Mouse (Mus musculus) limb, embryonic 12.5 days (tissue): Measurements from ENCODE around the gene Hps3. TPM values are rescaled to one million over a fixed set of nuclear protein-coding genes. Genes with fewer than 3 reads are reported as not detected.

Experiments used
- ATAC-seq: fragments of 200-750 bp; cut with Nextera tagmentation; 2 replicates; pipeline ENCODE4 v1.8.0; 2017; ENCODE audit warnings: low read depth, moderate TSS enrichment; ENCODE audit not compliant: insufficient number of reproducible peaks, insufficient read depth, low FRiP score, low TSS enrichment
- H3K27ac ChIP-seq: fragments of 300-500 bp; sonication (generic); 2 replicates; pipeline ENCODE4 v1.5.1; 2016; ENCODE audit warnings: mild to moderate bottlenecking, moderate library complexity
- H3K27me3 ChIP-seq: fragments of 300-500 bp; sonication (generic); 2 replicates; pipeline ENCODE4 v1.6.1; 2016; ENCODE audit warnings: mild to moderate bottlenecking, moderate library complexity
- H3K36me3 ChIP-seq: fragments of 300-500 bp; sonication (generic); 2 replicates; pipeline ENCODE4 v1.6.1; 2016; ENCODE audit warnings: mild to moderate bottlenecking, moderate library complexity
- H3K4me1 ChIP-seq: fragments of 300-500 bp; sonication (generic); replicated peaks from 2 replicates; pipeline ENCODE4 v1.6.1; 2016
- H3K4me2 ChIP-seq: fragments of 300-500 bp; sonication (generic); 2 replicates; pipeline ENCODE4 v1.6.1; 2016; ENCODE audit warnings: mild to moderate bottlenecking, moderate library complexity
- H3K4me3 ChIP-seq: fragments of 300-500 bp; sonication (generic); replicated peaks from 2 replicates; pipeline ENCODE4 v1.5.1; 2016; ENCODE audit warnings: mild to moderate bottlenecking
- H3K9ac ChIP-seq: fragments of 300-500 bp; sonication (generic); replicated peaks from 2 replicates; pipeline ENCODE4 v1.6.1; 2016; ENCODE audit warnings: mild to moderate bottlenecking, moderate library complexity
- H3K9me3 ChIP-seq: fragments of 300-500 bp; sonication (generic); 2 replicates; pipeline ENCODE4 v1.6.1; 2016; ENCODE audit warnings: mild to moderate bottlenecking, moderate library complexity
- WGBS: fragments of 180-500 bp; shearing (Covaris S2); methylation state at CpG from one replicate; pipeline ENCODE4 v1.1.7; 2016; 5-methylcytosine and 5-hydroxymethylcytosine counted together
- polyA plus RNA-seq: library from polyadenylated mRNA; unstranded; fragments of >200 nt; fragmentation: Nextera tagmentation; extraction: Ambion mirVana; gene quantifications from 2 replicates; pipeline ENCODE4 v1.2.1, GENCODE M21; 2016

The Hps3 gene
- polyA plus RNA-seq, 1 experiment from 2014 or later, result 9.6 TPM

GRCm38 (mm10) chr3:20004422-20004821 lies 30.7 kb downstream of the Hps3 start:
- 84% methylated on average over 8 of the region's 8 CpGs for WGBS
- ATAC-seq, result no peak

GRCm38 (mm10) chr3:20002786-20003185 lies 32.3 kb downstream of the Hps3 start:
- Histone ChIP-seq H3K4me2 (no peak overlapping the region), H3K27me3 (no peaks in the 10 kb centered on the region), H3K27ac (no peak overlapping the region), H3K9ac (no peak overlapping the region), H3K4me3 (no peak overlapping the region), H3K36me3 (peaks cover 13% of the 10 kb centered on the region; the same call in 1 of the 2 replicates), H3K9me3 (no peaks in the 10 kb centered on the region), H3K4me1 (no peaks in the 10 kb centered on the region)
- WGBS, result 83% methylated on average over 5 of the region's 5 CpGs
- no peak for ATAC-seq

More at GRCm38 (mm10) chr3:20004422-20004821, 30.7 kb downstream of the Hps3 start:
- Histone ChIP-seq H3K27me3 (no peaks in the 10 kb centered on the region), H3K4me1 (no peaks in the 10 kb centered on the region), H3K9ac (no peak overlapping the region), H3K9me3 (no peaks in the 10 kb centered on the region), H3K27ac (no peak overlapping the region), H3K4me3 (no peak overlapping the region), H3K4me2 (no peak overlapping the region), H3K36me3 (peaks cover 13% of the 10 kb centered on the region; the same call in 1 of the 2 replicates)

- no peak for ATAC-seq
- Histone ChIP-seq H3K4me3 (no peak overlapping the region), H3K27me3 (no peaks in the 10 kb centered on the region), H3K4me1 (no peaks in the 10 kb centered on the region), H3K27ac (no peak overlapping the region), H3K9me3 (no peaks in the 10 kb centered on the region), H3K4me2 (no peak overlapping the region), H3K9ac (no peak overlapping the region), H3K36me3 (peaks cover 17% of the 10 kb centered on the region; the same call in 1 of the 2 replicates)
- 91% methylated on average over 4 of the region's 4 CpGs for WGBS
Observed at GRCm38 (mm10) chr3:20000806-20001205, 34.3 kb downstream of the Hps3 start.

GRCm38 (mm10) chr3:19999551-19999950 lies 35.6 kb downstream of the Hps3 start:
- Histone ChIP-seq H3K9ac (no peak overlapping the region), H3K36me3 (peaks cover 17% of the 10 kb centered on the region; the same call in 1 of the 2 replicates), H3K27ac (no peak overlapping the region), H3K4me1 (no peaks in the 10 kb centered on the region), H3K4me3 (no peak overlapping the region), H3K27me3 (no peaks in the 10 kb centered on the region), H3K9me3 (no peaks in the 10 kb centered on the region), H3K4me2 (no peak overlapping the region)
- 85% methylated on average over 2 of the region's 2 CpGs for WGBS
- no peak for ATAC-seq

- no peak overlapping the region for H3K4me2 ChIP-seq
- H3K9ac ChIP-seq, result no peak overlapping the region
- H3K36me3 ChIP-seq, result peaks cover 4% of the 10 kb centered on the region; the same call in 1 of the 2 replicates
- no peak overlapping the region for H3K27ac ChIP-seq
- no peaks in the 10 kb centered on the region for H3K4me1 ChIP-seq
- no peaks in the 10 kb centered on the region for H3K27me3 ChIP-seq
- H3K9me3 ChIP-seq, result no peaks in the 10 kb centered on the region
- 81% methylated on average over 4 of the region's 4 CpGs for whole genome bisulfite sequencing
- no peak overlapping the region for H3K4me3 ChIP-seq
- no peak for ATAC-seq
Observed at GRCm38 (mm10) chr3:19992388-19992787, 42.7 kb downstream of the Hps3 start.

- H3K9me3 ChIP-seq, result no peaks in the 10 kb centered on the region
- H3K4me3 ChIP-seq, result no peak overlapping the region
- H3K27me3 ChIP-seq, result no peaks in the 10 kb centered on the region
- H3K27ac ChIP-seq, result no peak overlapping the region
- WGBS, result 84% methylated on average over 3 of the region's 3 CpGs
- ATAC-seq, result no peak
- no peaks in the 10 kb centered on the region for H3K4me1 ChIP-seq
- no peaks in the 10 kb centered on the region for H3K36me3 ChIP-seq
- no peak overlapping the region for H3K9ac ChIP-seq
- no peak overlapping the region for H3K4me2 ChIP-seq
Observed at GRCm38 (mm10) chr3:19990031-19990430, 45.1 kb downstream of the Hps3 start.

- Histone ChIP-seq H3K27ac (no peak overlapping the region), H3K9me3 (no peaks in the 10 kb centered on the region), H3K4me3 (no peak overlapping the region), H3K36me3 (no peaks in the 10 kb centered on the region), H3K4me2 (no peak overlapping the region), H3K27me3 (no peaks in the 10 kb centered on the region), H3K4me1 (no peaks in the 10 kb centered on the region), H3K9ac (no peak overlapping the region)
- no peak for ATAC-seq
- 42% methylated on average over 3 of the region's 3 CpGs for WGBS
Observed at GRCm38 (mm10) chr3:19986123-19986522, 49.0 kb downstream of the Hps3 start.

GRCm38 (mm10) chr3:19982846-19983245 lies 52.3 kb downstream of the Hps3 start:
- H3K36me3 ChIP-seq, result no peaks in the 10 kb centered on the region
- H3K9me3 ChIP-seq, result no peaks in the 10 kb centered on the region
- no peak overlapping the region for H3K9ac ChIP-seq
- H3K27ac ChIP-seq, result no peak overlapping the region
- H3K4me1 ChIP-seq, result no peaks in the 10 kb centered on the region
- no peak for ATAC-seq
- H3K4me2 ChIP-seq, result no peak overlapping the region
- no peak overlapping the region for H3K4me3 ChIP-seq
- no peaks in the 10 kb centered on the region for H3K27me3 ChIP-seq

- H3K27me3 ChIP-seq, result no peaks in the 10 kb centered on the region
- H3K4me1 ChIP-seq, result no peaks in the 10 kb centered on the region
- ATAC-seq, result no peak
- no peaks in the 10 kb centered on the region for H3K36me3 ChIP-seq
- H3K27ac ChIP-seq, result no peak overlapping the region
- no peak overlapping the region for H3K4me3 ChIP-seq
- WGBS, result 79% methylated on average over 2 of the region's 2 CpGs
- H3K9me3 ChIP-seq, result no peaks in the 10 kb centered on the region
- no peak overlapping the region for H3K9ac ChIP-seq
- H3K4me2 ChIP-seq, result no peak overlapping the region
Observed at GRCm38 (mm10) chr3:19981156-19981555, 54.0 kb downstream of the Hps3 start.

- Histone ChIP-seq H3K36me3 (no peaks in the 10 kb centered on the region), H3K27ac (0 out of 2 replicates have a peak overlapping the region, but pooled peaks have one; percentile 4), H3K27me3 (no peaks in the 10 kb centered on the region), H3K9me3 (no peaks in the 10 kb centered on the region), H3K4me1 (no peaks in the 10 kb centered on the region), H3K4me3 (no peak overlapping the region), H3K9ac (no peak overlapping the region), H3K4me2 (no peak overlapping the region)
- ATAC-seq, result no peak
- 32% methylated on average over 4 of the region's 4 CpGs for WGBS
Observed at GRCm38 (mm10) chr3:19978474-19978873, 56.6 kb downstream of the Hps3 start.

- Histone ChIP-seq H3K4me1 (no peaks in the 10 kb centered on the region), H3K9ac (no peak overlapping the region), H3K27me3 (no peaks in the 10 kb centered on the region), H3K4me3 (no peak overlapping the region), H3K4me2 (no peak overlapping the region), H3K36me3 (no peaks in the 10 kb centered on the region), H3K9me3 (no peaks in the 10 kb centered on the region), H3K27ac (no peak overlapping the region)
- ATAC-seq, result no peak
- WGBS, result 87% methylated on average over 4 of the region's 4 CpGs
Observed at GRCm38 (mm10) chr3:19966072-19966471, 69.0 kb downstream of the Hps3 start.

- no peaks in the 10 kb centered on the region for H3K27me3 ChIP-seq
- no peak overlapping the region for H3K4me2 ChIP-seq
- H3K9ac ChIP-seq, result no peak overlapping the region
- no peak for ATAC-seq
- H3K4me3 ChIP-seq, result no peak overlapping the region
- H3K4me1 ChIP-seq, result peaks cover 3% of the 10 kb centered on the region; the same call in 1 of the 2 replicates
- no peaks in the 10 kb centered on the region for H3K9me3 ChIP-seq
- no peak overlapping the region for H3K27ac ChIP-seq
- H3K36me3 ChIP-seq, result no peaks in the 10 kb centered on the region
- WGBS, result 91% methylated on average over 5 of the region's 5 CpGs
Observed at GRCm38 (mm10) chr3:19965239-19965638, 69.9 kb downstream of the Hps3 start.
